Mouse (Mus musculus): ENCODE measurements around the gene Slc8a3.

The Slc8a3 gene

DNA sequence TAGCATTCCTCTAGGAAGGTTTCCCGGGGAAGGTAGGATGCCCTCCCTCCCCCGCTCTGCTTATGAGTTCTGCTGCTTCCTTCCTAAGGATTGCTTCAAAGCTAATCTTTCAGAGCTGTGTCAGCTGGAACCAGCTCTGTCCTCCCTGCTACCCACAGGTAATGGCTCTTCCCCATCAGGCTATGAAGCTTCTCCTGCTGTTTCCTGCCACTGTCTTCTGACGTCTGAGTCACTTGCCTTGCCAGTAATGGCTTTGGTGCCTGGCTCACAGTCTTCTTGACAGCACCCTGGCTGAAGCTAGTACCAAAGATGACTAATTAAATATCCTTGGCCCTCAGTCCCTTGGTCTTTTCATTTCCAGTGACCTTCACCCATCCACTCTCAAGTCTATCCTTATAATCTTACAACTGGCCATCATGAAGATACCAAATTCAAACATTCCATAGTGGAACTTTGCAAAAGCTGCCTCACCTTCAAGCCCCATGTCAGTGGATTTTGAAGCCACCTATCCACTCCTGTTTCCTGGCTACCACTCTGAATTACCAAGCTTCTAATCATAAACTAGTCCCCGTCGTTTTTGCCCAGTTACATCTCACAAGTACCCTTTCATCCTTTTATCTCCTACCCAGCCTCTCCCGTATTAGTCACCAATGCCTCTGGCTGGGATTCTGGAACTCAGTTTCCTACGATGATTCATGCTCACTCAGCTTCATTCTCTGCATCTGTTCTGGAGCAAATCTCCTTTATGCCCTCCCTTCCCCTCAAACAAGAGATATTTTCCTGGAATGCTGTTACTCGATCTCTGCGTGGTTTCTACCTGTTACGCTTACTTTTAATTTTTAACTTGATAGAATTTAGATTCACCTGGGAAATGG lies 97.3 kb downstream of the Slc8a3 start:
- DNase-seq: no peak

DNA sequence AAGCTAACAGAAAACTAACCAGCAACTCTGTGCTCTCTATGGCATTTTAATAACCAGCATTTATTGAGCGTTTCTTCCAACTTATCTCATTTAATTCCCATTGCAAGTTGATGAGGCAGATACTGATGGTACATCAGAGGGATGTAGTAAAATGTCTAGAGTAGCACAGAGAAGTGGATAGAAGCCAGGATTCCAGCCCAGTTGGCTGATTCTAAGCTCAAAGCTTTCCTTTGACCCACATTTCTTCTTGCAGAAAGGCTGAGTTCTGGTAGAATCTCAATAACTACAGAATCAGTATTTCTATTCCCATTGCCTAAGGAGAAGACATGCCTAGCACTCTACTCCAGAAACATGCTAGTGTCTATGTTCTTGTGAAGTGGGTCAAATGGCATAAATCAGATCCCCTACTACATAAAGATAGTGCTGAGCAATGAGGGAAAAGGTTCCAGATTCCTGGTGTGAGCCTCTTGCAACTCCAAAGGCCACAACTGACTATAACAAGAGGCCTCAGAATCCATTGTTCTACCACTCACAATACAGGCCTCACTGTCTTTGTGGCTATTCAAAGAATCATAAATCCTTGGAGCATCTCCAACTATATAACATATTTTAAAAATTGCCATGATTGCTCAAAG lies 99.1 kb downstream of the Slc8a3 start:
- DNase-seq: no peak

DNA sequence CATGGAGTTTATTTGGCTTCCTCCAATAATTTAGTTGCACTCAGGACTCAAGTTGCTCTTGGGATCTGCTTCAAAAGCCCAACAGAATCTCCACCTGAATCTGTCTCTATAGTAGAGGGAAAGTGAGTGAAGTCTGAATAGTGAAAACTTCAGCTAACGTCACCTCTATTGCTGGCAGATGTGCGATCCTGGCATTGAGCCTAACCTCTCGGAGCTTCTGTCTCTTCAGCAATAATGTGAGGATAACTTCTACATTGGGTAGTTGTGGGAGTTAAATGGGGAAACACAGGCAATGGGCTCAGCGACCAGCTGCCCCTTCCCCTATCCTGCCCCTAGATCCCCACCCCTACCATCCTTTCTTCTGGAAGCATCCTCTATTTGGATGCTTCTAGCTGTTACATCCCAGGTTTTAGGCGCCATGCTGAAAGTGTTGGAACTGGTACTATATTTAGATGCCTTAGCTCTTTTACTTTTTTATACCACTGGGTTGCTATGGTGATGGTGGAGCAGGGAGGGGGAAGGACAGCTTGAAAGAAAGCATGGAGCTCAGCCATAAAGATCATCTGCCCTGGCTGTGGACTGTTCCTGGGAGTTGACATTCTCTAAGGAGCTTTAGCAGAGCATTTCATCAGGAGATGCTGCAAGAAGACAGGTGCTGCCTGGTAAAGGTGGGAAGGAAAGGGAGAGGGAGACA lies 105.1 kb downstream of the Slc8a3 start:
- DNase-seq: peak; percentile 28

DNA sequence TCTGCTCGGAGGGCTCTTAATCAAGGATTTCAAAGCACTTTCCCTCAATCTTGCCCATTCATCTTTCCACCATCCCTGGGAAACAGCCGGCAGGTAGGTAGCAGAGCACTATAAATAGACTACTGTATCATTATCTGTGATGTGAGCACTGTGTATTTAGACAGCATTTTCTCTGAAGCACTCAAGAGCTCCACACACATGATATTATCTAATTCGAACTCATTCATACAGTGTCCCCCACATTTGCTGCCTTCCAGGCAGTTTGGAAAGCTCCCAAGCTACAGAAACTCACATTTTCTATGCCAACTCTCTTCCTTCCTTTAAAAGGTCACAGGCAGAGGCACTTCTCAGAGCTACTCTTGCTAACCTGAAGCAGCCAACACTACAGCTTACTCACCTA lies 106.4 kb downstream of the Slc8a3 start:
- DNase-seq: no peak

DNA sequence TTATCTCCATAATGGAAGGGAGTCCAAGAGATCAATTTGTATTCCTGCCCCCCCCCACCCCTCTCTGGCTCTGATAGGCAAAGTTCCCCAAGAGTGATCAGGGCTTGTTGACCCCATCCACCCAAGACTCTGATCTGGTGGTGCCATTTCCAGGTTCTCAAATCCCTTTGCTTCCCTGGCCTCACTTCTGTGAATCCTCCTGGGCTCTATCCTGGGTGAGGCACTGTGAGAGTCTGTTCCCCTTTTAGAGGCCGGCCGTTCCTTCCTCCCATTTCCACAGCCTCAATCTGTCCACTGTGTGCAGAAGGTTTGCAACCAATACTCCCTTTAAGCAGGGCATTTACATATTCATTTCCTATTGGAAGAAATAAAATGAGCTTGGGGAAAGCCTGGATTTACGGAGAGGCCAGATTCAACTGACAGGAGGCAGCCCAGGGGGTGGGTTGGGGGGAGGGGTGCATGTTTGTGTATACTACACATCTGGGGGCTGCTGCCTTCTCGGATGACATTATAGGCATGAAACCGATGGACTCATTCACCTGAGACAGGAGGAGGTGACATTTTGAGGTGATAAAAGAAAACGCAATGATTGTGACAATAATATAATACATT lies 106.9 kb downstream of the Slc8a3 start:
- peak; percentile 48 for DNase-seq

DNA sequence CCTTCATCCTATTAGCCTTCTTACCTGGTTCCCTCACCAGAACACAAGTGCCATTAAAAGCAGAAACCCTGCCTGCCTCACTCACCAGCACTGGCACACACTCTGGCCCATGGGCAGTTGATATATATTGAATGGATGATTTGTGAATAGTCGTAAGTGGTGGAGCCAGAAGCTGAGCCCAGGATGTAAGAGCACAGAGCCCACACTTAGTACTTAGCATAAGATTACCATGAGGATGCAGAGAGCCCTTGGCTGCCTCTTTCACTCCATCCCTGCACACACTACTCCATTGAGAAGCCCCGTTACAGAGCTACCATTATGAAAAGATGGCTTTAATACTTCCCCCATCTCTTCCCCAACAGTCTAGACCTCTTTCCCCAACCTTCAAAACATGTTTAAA lies 108.1 kb downstream of the Slc8a3 start:
- no peak for DNase-seq

DNA sequence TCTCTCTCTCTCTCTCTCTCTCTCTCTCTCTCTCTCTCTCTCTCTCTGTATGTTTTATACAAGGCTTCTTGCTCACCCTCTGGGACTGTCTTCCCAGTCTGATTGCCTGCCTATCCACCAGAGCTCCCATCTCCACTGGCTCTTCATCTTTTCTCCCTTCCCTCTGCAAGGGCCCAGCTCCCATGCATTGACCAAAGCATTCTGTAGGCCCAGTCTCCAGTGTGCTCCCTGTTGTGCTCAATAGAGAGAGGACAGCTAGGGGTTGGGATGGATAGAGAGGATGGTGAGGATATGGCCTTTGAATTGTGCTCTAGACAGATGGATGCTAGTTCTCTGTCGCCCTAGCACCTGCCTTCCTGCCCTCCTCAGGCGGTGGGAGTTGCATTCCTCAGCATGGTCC lies 109.7 kb downstream of the Slc8a3 start:
- no peak for DNase-seq

DNA sequence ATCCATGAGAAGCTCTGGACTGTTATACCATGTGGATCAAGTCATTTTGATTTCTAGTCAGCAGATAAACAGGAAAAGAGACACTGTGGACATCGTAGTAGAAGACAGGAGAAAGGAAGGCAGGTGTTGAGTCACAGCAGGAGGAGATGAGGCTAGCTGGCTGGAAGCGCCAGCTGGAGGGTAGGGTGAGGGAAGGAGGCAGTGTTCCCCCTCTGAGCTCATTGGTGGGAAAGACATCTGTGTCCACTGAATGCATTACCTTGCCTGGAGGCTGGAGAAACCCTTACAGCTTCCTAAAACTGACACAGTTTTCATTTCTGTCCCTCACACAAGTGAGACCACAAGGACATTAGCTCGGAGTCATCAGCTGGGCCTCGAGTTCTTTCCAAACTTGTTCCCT lies 113.6 kb downstream of the Slc8a3 start:
- DNase-seq: peak; percentile 32

DNA sequence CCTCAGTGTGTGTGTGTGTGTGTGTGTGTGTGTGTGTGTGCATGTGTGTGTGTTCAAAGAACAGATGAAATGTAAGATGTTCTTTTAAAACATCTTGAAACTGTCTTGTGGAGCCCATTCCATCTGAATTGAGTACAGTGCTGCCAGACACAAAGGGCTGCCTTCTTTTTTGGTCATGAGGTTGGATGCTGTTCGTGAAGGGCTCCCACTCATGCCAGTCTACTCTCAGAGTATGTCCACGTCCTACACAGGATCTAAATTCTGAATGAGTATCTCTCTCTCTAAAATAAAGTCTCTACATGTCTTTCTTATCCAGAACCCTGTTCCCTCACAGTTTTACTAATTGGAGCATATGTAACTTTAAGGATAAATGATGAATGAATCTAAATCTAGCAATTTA lies 124.4 kb downstream of the Slc8a3 start:
- DNase-seq: no peak

DNA sequence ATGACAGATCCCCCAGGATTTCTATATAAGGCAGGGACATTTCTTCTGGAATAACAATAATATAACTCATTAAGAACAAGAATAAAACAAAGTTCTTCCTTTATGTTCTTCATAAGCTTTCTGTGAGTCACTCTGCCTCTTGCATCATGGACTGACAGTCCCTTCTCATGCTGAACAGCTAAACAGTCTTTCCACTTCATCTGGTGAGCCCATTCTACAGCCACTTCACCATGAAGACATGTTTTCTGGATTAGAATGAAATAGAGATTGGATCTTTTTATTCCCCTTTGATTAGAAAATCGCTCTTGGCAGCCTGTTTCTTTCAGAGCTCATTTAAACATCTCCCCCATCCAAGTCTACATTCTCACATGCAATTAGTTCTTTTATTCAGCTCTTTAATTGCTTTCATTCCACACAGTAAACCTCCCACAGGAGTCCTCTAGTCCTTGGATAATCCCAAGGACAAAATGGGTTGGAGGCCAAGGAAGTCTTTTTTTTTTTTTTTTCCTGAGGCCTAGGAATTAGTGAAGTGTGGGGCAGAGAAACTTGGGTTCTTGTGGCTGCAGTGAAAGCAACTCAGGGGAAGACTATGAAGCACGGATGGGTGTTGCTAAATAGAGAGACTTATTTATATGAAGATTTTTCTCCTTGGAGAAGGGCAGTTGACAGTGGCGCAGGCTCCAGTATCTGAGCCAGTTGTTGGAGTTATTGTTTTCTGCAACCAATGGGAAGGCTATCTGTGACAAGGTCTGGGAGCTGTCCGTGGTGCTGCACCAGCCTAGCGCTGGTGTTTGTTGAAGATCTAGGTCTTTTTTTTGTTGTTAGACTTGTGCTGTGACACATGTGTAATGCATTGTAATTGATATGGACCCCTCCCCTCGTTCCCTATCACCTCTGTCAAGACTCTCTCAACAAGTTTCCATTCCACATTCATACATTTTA lies 127.1 kb downstream of the Slc8a3 start:
- peak; percentile 72 for DNase-seq

DNA sequence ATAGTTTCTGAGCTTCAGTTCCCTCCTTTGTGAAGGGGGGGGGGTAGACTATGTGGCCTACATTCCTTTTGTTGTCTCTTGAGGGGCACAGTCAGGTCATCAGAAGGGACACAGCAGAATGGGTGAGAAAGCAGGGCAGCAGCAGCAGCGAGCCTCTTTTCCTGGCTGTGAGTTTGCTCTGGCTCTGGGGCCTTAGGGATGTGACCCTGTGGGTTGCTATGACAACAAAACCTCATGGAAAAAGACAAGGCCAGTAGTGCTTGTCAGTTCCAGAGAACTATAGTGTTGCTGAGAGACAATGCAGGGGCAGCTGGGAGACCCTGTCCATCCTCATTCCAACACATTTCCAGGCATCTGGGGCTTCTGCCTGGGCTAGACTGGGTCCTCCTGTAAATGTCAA lies 129.8 kb downstream of the Slc8a3 start:
- DNase-seq: peak; percentile 76

DNA sequence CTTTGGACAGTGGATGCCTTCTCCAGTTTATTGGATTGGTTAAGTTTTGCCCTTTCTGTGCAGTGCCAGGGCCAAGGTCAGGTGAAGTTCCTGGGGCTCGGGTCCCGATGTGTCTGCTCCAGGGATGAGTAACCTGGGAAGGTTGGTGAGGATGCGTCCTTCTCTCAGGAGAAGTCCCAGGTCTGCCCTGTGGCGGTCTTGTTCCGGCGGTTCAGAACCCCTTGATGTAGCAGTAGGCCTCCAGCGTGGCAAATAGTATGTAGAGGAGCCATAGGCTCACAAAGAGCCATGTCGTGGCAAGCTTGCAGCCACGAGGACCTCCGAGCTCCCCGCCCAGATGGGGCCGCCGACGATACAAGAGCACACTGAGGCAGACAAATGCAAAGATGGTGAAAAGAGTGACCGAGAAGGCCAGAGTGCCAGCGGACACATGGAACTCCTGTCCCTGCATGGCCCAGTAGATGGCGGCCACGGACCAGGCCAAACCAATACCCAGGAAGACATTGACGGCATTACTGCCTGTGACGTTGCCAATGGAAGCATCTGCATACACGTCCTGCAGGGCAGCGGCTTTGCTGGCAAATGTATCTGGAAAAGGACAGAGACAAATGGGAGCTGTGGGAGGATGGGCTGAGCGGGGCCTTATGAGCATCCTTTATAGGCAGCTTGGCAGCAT lies 133.6 kb downstream of the Slc8a3 start:
- peak; percentile 89 for DNase-seq

DNA sequence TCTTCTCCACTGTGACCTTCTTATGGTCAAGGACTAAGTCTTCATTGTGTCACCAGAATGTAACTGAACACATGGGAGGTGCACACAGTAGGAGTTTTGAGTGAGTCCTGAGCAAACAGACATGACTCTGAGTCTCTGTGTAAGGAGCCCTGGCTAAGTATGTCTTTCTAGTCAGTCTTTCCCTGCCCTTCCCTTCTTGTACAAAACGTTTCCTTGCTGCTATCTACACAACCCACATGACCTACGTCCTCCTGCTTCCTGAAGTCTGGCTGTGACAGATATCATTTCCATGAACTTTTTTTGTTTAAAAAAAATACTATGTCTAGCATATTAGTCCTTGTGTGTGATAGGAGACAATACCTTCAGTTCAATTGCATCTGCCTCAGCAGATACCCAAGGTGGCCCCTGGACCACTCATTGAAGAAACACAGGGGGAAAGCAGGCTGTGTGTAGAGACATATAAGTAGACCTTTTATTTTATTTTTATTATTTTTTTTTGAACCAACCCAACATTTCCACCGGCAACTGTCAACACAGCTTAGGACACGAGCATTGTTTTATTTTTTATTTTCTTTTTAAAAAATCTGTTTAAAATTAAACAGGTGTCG lies 135.4 kb downstream of the Slc8a3 start:
- no peak for DNase-seq

DNA sequence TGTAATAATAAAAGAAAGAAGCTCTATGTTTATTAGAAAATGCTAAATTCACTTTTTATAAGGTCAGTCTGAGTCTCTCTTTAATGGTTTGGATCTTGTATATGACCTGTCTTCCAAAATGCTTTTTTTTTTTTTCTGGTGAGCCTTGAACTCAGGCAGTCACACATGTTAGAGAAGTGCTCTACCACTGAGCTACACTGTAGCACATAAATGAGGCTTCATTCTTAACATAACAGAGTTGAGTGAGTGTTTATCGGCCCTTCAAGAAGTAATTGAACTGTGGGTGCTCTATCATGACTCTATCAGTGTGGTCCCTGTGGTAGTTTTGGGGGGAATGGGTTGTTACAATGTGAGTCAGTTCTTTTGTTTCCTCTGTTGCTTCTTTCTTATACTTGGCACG lies 139.0 kb downstream of the Slc8a3 start:
- DNase-seq: no peak

DNA sequence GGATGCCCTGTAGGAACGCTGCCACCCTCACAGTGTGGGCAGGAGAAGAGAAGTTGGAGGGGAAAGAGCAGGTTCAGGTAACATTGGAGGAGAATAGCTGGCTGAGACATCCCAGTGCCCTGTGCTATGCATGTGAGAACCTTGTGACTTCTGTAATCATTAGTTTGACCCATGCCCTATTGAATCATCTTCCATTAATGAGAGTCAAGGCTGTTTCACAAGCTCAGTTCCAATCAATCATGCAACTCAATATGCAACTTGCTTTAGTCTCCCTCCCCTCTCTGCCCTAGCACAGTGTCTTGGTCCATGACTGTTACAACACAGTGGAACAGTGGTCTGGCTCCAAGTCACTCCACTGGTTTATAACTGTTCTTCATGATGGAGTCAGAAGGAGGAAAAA lies 143.3 kb downstream of the Slc8a3 start:
- DNase-seq: no peak

DNA sequence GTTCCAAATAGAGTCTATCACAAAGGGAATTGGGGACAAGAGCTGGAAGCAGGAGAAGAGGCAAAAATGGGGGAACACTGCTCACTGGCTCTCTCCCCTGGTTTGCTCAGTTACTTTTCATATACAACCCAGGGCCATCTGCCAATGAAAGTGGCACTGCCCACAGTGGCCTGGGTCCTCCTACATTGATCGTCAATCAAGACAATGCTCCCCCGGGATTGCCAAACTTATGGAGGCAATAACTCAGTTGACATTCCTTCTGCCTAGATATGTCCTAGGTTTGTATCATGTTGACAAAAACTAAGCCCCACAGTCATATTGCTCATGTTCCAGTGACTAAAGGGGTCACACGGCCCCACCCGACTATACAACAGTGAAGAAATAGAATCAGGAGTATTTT lies 144.0 kb downstream of the Slc8a3 start:
- DNase-seq: no peak

DNA sequence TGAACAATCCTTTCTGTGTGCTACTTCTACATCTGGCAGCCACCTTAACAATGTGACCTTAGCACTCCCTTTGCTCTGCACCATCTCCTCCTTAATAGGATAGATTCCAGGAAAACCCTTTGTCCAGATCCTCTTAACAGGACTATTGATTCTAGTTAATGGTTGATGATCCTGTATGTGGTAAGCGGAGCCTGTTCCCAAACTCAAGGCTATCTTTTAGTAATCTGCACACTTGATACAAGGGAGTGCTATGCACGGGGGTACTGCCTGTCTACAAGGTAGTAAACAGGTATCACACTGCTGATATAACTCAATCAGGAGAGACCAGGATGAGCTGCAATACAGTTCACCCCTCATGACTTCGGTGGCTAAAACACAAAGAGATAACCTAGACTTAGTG lies 144.6 kb downstream of the Slc8a3 start:
- DNase-seq: no peak

DNA sequence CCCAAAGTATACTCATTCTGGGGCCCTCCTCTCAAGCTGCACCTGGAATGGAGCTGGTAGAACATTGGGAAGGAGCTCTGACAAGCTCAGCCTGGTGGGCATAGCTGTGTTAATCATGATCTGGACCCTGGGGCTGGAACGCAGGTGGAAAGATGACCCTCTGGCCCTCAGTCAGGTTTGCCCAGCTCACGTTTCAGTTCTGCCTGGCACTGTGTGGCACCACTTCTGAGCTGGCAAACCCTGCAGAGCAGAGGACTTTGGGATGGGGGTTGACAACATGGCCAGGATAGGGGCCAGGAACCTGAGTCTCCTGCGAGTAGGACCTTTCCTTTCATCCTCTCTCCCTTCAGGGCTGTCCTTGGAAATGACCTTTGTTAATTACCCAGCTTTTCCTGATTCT lies 146.3 kb downstream of the Slc8a3 start:
- no peak for DNase-seq

DNA sequence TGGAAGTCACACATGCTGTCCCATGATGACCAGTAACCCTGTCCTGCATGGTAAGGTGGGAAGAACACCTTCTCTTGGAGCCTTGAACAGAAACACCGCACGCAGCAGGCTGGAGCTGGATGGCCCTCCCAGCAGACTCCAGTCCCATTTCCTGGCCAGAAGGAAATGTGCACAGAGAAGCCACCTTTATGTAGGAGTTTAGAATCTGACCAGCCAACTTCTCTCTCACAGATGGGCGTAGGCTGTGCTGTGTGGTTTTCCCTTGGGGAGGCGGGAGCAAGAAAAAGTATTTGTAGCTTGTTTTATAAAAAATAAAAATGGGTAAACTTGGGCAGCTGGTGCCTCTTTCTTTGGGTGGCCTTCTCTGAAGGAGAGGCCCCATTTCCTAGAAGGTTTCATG lies 146.9 kb downstream of the Slc8a3 start:
- DNase-seq: no peak

DNA sequence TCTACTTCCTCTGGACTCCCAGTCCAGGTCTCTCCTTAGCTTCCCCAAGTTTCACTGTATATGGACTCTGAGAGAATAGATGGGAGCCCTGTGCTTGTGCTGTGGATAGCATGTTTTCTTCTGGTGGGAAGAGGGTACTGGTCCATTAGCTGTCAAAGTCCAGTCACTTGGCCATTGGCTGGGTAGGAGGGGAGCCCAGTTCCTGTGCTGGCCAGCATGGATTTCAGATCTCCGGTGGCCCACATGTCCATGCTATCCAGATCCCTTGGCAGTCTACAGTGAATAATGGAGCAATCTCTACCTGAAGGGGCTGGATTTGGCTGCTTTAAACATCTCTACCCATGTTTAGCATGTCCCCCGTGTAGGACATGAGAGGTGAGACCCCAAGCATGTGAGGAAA lies 148.0 kb downstream of the Slc8a3 start:
- no peak for DNase-seq

DNA sequence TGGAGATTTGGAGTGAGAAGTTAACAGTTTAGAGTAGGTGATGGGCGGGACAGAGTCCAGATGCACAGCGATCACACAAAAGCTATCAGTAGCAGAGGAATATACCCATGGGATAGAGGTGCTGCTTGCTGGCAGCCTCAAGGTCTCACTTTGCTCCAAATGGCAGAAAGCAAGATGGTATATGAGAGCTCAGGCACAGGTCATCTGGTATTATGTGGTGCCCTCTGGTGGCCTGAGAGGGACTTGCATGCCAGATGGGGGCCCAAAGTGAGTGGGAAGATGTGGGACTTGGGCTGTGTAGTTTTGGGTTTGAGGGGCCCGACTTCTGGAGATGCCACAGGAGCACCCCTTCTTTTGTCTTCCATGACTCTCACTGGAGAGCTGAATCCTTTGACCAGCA lies 150.9 kb downstream of the Slc8a3 start:
- peak; percentile 71 for DNase-seq
